Mouse (Mus musculus) urinary bladder, adult 2 months (tissue): ENCODE measurements around the gene Galr3. TPM values are rescaled to one million over a fixed set of nuclear protein-coding genes. Genes with fewer than 3 reads are reported as not detected.
"Not testable (repeated sequence)": the region's sequence is repeated elsewhere in the genome, so short reads cannot be mapped to it uniquely, and the experiment has no call there.

Source experiments
- DNase-seq: peaks from one replicate; pipeline ENCODE4 v3.0.0; 2022; ENCODE audit warnings: low spot score
- polyA plus RNA-seq: library from polyadenylated mRNA; depleted of rRNA; stranded (reverse); fragments of >200 nt; gene quantifications from 2 replicates; pipeline ENCODE4 v1.2.3, GENCODE M21; 2012

Galr3 gene
- polyA plus RNA-seq, 1 experiment, result 0.14 TPM

GRCm38 (mm10) chr15:79026511-79027290 is 15.0 kb upstream of the Galr3 start:
- DNase-seq, result no peak

- no peak for DNase-seq
Measured at GRCm38 (mm10) chr15:79027291-79028205, 14.1 kb upstream of the Galr3 start.

DNA sequence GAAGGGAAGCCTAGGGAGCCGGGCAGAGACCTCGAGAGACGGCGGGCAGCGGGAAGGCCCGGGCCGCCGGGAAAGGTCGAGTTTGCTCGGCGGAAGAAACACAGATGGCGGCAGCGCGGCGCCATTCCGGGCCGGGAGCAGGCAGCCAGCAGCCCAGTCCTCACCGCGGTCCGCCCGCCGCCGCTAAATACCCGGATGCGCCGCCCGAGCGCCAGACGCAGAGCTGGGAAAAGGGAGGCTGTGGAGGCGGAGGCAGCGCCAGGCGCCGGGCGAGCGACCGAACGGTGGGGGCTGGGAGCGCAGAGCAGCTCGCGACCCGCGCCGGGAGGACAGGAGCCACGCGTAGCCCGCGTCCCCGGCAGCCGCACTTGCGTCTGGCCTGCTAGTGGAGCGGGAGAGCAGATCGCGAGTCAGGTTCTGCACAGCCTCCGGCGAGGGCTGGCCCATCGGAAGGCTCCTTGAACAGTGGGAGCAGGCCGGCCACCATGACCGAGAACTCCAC is 13.4 kb upstream of the Galr3 start, which contains the start of gene H1f0:
Gene H1f0 (plus strand): TSS at position 214 of the 502 bp plus-strand sequence.
- DNase-seq, result peak; percentile 98

DNA sequence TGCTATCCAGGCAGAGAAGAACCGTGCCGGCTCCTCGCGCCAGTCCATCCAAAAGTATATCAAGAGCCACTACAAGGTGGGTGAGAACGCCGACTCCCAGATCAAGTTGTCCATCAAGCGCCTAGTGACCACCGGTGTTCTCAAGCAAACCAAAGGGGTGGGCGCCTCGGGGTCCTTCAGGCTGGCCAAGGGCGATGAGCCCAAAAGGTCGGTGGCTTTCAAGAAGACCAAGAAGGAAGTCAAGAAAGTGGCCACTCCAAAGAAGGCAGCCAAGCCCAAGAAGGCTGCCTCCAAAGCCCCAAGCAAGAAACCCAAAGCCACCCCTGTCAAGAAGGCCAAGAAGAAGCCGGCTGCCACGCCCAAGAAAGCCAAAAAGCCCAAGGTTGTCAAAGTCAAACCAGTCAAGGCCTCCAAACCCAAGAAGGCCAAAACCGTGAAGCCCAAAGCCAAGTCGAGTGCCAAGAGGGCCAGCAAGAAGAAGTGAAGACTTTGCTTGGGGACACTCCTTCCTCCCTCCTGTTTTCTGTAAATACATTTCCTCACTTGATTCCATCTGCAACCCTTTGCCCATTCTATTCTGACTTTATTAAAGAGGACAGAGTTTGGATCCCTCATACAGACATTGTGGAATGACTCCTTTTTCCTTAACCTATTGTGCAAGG is 12.7 kb upstream of the Galr3 start:
- no peak for DNase-seq

GRCm38 (mm10) chr15:79029519-79030241 is 12.0 kb upstream of the Galr3 start:
- no peak for DNase-seq

DNA sequence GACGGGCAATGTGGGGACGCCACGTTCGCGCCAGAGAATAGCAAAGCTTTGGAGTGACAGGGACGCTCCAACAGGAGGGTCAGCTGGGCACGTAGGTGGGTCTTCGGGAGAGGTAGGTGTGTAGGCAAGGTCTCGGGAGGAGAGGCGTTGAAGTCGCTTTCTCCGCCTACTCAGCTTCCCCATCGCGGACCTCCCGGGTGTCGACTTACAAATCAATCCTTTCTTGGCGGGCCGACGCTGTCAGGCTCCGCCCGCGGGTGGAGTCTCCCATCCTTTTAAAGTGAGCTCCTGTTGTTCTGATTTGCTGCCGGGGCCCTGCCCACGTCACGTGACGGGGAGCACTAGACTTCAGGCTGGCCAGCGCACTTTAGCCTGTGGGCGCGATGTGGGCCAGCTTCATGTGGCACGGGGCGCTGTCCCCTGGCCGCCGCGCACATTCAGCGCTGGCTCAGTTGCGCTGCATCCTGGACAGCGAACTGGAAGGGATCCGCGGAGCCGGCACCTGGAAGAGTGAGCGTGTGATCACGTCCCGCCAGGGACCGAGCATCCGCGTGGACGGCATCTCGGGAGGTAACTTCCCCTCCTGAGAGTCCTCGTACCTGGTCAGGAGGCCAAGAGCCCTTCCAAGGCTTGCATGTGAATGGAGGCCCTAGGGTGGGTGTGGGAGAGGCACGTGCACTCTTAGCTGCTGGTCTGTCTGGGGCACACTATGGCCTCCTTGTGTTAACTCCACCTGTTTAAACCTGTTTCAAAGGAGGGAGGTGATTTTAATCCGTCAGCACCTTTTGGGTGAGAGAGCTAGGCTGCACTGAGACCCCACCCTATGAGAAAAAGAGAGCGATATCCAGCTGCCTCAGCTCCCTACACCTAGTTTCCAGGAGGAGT is 10.9 kb upstream of the Galr3 start:
- DNase-seq, result peak; percentile 71

- not testable (repeated sequence) for DNase-seq
Measured at GRCm38 (mm10) chr15:79031908-79032307, 9.8 kb upstream of the Galr3 start.

DNA sequence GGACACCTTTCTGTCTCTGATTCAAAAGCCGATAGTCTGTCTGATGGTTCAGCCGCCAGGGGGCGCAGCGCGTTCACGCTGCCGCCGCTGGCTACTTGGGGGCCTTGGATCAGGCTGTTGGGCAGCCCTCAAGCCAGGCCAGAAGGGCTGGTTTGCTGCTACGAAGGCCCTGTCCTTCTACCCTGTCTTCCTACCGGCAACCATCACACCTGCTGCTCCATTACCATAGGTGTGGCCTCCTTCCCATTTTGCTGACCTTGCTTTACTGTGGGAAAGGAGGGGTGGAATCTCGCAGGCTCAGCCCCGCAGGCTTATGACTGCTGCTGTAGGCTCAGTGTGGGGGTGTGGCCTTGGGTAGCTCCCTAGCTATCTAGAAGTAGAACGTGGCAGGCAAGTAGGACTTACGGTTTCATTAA is 3.8 kb upstream of the Galr3 start:
- peak; percentile 62 for DNase-seq

DNA sequence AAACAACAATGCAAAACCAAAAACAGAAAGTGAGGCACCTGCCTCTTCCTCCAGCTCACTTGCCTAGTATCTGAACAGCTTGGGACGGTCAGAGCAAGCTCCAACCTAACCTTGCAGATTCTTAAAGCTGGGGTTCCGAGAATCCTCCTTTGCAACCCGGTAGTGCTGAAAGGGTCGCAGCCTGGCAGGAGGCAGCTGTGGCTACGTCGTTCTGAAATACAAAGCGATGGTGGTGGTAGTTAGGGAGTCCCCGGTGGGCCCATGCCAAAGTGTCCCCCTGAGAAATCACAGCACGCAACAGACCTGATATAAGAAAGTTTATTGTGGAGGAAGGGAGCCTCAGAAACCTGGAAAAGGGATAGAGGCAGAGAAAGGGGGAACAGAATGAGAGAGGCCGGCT is 3.4 kb upstream of the Galr3 start:
- DNase-seq, result no peak

DNA sequence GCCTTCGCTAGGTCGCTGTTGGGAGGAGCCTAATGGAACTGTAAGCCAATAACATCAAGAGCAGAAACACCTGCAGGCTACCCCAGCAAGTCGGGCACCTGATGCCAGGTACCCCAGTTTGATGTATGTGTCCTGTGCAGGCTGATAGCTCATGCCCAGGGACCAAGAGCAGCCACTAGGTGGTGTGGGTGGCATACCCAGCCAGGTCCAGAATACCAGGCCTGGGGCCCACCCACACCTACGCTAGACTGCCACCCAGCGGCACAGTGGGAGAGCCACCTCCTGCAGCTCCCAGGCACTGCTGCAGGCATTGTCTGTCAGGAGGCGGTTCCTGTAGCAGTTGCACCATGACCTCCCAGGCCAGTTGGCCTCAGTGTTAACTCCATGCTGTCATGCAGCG is 2.8 kb upstream of the Galr3 start:
- peak; percentile 51 for DNase-seq

GRCm38 (mm10) chr15:79040501-79041416 is 926 bp upstream of the Galr3 start:
- no peak for DNase-seq

GRCm38 (mm10) chr15:79042721-79043491 is 1.2 kb downstream of the Galr3 start:
- DNase-seq, result no peak

GRCm38 (mm10) chr15:79044837-79045236 is 3.2 kb downstream of the Galr3 start:
- no peak for DNase-seq

GRCm38 (mm10) chr15:79048186-79048585 is 6.5 kb downstream of the Galr3 start:
- DNase-seq, result no peak

DNA sequence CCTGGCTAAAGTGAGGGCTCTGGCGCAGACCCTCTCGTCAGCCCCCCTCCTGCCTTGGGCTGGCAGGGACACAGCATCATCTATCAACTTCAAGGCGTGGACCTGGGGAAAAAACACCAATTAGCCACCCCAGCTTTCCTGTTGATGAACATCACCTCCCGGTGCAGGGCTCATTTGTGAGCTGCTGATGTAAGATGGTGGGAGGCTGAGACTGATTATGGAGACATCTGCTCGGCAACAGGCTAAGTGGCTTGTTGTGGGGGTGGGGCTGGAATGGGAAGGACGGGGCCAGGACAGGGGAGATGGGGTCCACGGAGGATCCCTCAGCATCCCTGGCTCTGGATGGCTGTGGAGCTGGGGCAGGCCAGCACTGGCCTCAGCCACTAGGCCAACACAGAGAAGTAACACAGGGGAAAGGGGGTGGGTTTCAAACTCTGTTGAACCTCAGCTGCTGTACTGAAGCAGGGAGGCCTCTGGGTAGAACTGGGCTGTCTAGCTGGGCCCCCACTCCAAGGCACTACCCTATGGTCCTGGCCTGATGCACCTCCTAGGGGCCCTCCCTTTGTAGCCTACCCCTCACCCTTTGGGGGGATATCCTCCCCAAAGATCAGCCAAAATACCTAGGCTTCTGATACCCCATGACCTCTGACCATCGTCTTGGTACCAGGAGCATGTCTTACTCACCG is 8.6 kb downstream of the Galr3 start:
- DNase-seq, result no peak

- DNase-seq, result no peak
Measured at GRCm38 (mm10) chr15:79050964-79051363, 9.3 kb downstream of the Galr3 start.

DNA sequence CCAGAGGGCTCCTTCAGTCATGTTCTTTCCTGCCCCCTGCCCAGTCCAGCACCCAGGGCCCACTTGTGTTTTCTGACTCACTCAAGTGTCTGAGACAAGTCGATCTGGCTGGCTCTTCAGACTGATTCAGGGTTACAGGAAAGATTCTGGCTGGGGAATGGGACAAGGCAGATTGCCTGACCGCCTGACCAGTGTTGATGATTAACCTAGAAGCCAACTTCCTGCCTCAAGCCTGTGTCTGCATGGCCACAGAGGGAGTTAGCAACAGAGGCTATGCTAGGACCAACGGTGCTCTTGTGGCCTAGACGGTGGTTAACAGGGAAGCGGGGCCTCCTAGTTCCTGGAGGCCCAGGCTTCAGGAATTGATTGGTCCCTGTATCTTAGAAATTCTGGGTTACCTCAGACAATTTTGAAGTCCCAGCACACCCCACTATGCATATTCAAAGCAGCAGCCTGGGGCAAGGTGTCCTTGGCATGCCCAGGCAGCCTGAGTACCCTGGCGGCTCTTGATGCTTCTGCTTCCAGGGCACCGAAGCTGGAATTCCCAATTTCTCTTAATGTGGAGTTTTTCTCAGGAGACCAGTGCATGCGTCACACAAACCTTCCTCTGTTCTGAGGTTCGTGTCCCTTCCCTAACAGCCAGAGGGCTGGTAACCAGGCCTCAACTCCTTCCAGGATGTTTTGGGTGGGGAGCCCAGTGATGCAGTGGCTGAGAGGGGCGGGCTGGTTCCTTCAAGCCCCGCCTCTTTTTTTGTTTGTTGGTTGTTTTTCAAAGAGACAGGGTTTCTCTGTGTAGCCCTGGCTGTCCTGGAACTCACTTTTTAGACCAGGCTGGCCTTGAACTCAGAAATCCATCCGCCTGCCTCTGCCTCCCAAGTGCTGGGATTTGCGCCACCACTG is 10.0 kb downstream of the Galr3 start:
- DNase-seq, result no peak
